Mouse (Mus musculus) G1E (cell line): Measurements from ENCODE around the gene Htr1f. TPM values are rescaled to one million over a fixed set of nuclear protein-coding genes. Genes with fewer than 3 reads are reported as not detected.

Experiments
- ATAC-seq: 2 replicates; pipeline ENCODE4 v1.8.0; 2016; ENCODE audit warnings: mild to moderate bottlenecking; ENCODE audit not compliant: insufficient number of reproducible peaks, poor library complexity, low FRiP score, severe bottlenecking; ENCODE audit errors: extremely low read depth
- DNase-seq: peaks from one replicate; pipeline ENCODE4 v3.0.0; 2012; ENCODE audit warnings: low spot score
- H3K27me3 ChIP-seq: 2 replicates; pipeline ENCODE4 v1.6.1; 2012; ENCODE audit warnings: mild to moderate bottlenecking, low read length, inconsistent platforms; ENCODE audit not compliant: insufficient read depth
- H3K36me3 ChIP-seq: replicated peaks from 2 replicates; pipeline ENCODE3; 2012; ENCODE audit warnings: mild to moderate bottlenecking, inconsistent platforms
- H3K4me1 ChIP-seq: 2 replicates; pipeline ENCODE4 v1.6.1; 2012; ENCODE audit warnings: low read depth, low read length, inconsistent platforms, mixed read lengths; ENCODE audit not compliant: insufficient read depth
- H3K4me3 ChIP-seq: 2 replicates; pipeline ENCODE4 v1.5.1; 2012; ENCODE audit warnings: low read depth, mild to moderate bottlenecking, inconsistent platforms, low read length, moderate library complexity, mixed read lengths
- H3K9me3 ChIP-seq: replicated peaks from 2 replicates; pipeline ENCODE4 v1.6.1; 2012; ENCODE audit warnings: inconsistent platforms
- CTCF ChIP-seq: IDR thresholded peaks from 2 replicates; pipeline ENCODE4 v1.5.1; 2012; ENCODE audit warnings: low read depth, low read length, inconsistent platforms, mixed read lengths
- GATA1 ChIP-seq: IDR thresholded peaks from 2 replicates; pipeline ENCODE4 v1.6.1; 2012; ENCODE audit warnings: borderline replicate concordance, low read length, inconsistent platforms, mixed read lengths
- GATA2 ChIP-seq: IDR thresholded peaks from 2 replicates; pipeline ENCODE4 v1.6.1; 2012; ENCODE audit warnings: low read depth, low read length, inconsistent platforms, borderline replicate concordance
- POLR2AphosphoS5 ChIP-seq: IDR thresholded peaks from 2 replicates; pipeline ENCODE4 v1.6.1; 2012; ENCODE audit warnings: low read depth, low read length, inconsistent platforms; ENCODE audit not compliant: insufficient replicate concordance
- TAL1 ChIP-seq: conservative IDR thresholded peaks from 2 replicates; pipeline ENCODE4 v1.6.1; 2012; ENCODE audit warnings: low read depth, low read length, inconsistent platforms, mixed read lengths
- polyA plus RNA-seq: library from polyadenylated mRNA; stranded (reverse); fragments of >175 nt; gene quantifications from 2 replicates; pipeline ENCODE4 v1.2.3, GENCODE M21; 2012
- total RNA-seq, 2 experiments: library from RNA; stranded (forward) in 1 of 2; stranded (reverse) in 1 of 2; fragments of 200-1000 nt in 1 of 2; fragments of >200 nt in 1 of 2; fragmentation: Nextera tagmentation in 1 of 2; gene quantifications; 2 replicates each; pipeline ENCODE4 v1.2.3; 2014 to 2017

The Htr1f gene
- total and polyA plus RNA-seq, 3 experiments: not detected

DNA sequence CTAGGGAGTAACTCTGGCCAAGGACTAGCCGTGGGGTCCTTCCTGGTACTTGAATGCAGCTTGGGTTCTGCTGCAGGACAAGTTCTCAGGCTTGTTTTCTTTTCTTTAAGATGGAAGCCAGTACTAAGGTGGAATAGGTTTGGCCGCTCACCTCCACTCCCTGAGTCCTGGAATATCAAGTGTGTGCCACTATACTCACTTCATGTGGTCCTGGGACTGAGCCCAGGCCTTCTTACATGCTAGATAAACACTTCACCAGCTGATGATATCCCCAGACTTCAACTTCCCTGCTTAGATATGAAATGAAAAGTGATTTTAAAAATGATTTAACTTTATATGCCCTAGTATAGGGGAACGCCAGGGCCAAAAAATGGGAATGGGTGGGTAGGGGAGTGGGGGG lies 228.3 kb downstream of the Htr1f start:
- H3K36me3 ChIP-seq: no peaks in the 10 kb centered on the region
- H3K4me1 ChIP-seq: peaks cover 19% of the 10 kb centered on the region
- no peak for TF ChIP-seq GATA2
- no peak for TF ChIP-seq CTCF
- TF ChIP-seq POLR2AphosphoS5: no peak
- TF ChIP-seq GATA1: no peak
- TF ChIP-seq TAL1: no peak
- DNase-seq (no peak), ATAC-seq (no peak)
- H3K27me3 ChIP-seq: no peaks in the 10 kb centered on the region
- no peaks in the 10 kb centered on the region for H3K9me3 ChIP-seq
- no peak overlapping the region for H3K4me3 ChIP-seq

DNA sequence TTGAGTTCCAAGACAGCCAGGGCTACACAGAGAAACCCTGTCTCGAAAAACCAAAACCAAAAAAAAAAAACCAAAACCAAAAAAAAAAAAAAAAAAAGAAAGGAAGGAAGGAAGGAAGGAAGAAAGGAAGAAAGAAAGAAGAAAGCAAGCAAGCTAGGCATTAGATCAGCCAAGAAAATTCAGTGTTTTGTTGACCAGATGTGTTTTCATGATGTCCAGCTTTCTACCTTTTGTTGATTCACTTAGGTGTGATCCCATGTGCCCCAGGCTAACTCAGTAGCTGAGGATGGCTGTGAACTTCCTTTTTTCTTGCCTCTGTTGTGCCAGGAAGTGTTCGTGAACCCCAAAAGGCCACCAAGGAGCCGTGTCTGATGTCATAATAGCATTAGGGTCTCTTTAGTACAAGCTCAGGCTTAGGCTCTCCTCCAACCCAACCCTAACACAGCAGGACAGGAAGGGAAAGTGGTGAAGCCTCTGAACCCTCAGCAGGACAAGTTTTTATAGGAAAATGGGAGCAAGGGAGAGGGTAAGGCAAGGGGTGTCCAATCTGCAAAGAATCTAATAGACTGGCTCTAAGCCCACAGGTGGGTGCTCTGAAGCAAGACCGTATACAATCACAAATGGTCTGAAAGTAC lies 228.9 kb downstream of the Htr1f start:
- Histone ChIP-seq H3K27me3 (no peaks in the 10 kb centered on the region), H3K36me3 (no peaks in the 10 kb centered on the region), H3K4me1 (peaks cover 24% of the 10 kb centered on the region), H3K4me3 (no peak overlapping the region), H3K9me3 (no peaks in the 10 kb centered on the region)
- DNase-seq (no peak), ATAC-seq (no peak)
- TF ChIP-seq POLR2AphosphoS5 (no peak), GATA2 (no peak), GATA1 (no peak), CTCF (no peak), TAL1 (no peak)

DNA sequence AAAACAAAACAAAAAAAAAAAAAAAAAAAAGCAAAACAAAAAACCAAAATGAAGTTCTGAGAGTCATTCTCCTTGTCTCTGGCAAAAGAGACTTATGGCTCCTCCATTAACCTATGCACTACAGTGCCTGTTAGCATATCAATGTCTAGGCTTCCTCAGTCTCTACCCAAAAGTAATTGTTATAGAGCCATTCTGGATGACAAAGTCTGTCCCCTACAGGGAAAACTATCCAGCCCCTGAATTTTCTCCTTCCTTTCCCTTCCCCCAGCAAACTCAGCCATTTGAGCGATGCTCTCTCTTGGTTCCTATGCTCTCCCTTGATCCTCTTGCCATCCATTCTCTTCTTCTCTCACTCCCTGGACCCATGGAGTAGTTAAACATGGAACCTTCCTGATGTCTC lies 229.8 kb downstream of the Htr1f start:
- Histone ChIP-seq H3K9me3 (no peaks in the 10 kb centered on the region), H3K4me1 (peaks cover 24% of the 10 kb centered on the region), H3K36me3 (no peaks in the 10 kb centered on the region), H3K4me3 (no peak overlapping the region), H3K27me3 (no peaks in the 10 kb centered on the region)
- ATAC-seq (no peak), DNase-seq (no peak)
- TF ChIP-seq GATA2 (no peak), CTCF (no peak), GATA1 (no peak), POLR2AphosphoS5 (no peak), TAL1 (no peak)

DNA sequence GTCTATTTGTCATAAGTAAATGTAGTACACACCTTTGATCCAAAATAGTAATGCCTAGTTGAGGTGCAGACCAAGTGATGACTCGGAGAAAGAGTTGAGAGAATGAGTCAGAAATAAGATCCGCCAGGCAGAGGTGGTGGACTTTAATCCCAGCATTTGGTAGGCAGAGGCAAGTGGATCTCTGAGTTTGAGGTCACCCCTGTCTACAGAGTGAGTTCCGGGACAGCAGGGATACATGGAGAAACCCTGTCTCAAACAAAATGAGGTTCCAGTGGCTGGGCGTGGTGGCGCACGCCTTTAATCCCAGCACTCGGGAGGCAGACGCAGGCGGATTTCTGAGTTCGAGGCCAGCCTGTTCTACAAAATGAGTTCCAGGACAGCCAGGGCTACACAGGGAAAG lies 230.3 kb downstream of the Htr1f start:
- Histone ChIP-seq H3K4me3 (no peak overlapping the region), H3K4me1 (peaks cover 24% of the 10 kb centered on the region), H3K36me3 (no peaks in the 10 kb centered on the region), H3K9me3 (no peaks in the 10 kb centered on the region), H3K27me3 (no peaks in the 10 kb centered on the region)
- TF ChIP-seq CTCF (no peak), TAL1 (no peak), GATA1 (no peak), POLR2AphosphoS5 (no peak), GATA2 (no peak)
- ATAC-seq (no peak), DNase-seq (no peak)
